In the genomic region with DNA sequence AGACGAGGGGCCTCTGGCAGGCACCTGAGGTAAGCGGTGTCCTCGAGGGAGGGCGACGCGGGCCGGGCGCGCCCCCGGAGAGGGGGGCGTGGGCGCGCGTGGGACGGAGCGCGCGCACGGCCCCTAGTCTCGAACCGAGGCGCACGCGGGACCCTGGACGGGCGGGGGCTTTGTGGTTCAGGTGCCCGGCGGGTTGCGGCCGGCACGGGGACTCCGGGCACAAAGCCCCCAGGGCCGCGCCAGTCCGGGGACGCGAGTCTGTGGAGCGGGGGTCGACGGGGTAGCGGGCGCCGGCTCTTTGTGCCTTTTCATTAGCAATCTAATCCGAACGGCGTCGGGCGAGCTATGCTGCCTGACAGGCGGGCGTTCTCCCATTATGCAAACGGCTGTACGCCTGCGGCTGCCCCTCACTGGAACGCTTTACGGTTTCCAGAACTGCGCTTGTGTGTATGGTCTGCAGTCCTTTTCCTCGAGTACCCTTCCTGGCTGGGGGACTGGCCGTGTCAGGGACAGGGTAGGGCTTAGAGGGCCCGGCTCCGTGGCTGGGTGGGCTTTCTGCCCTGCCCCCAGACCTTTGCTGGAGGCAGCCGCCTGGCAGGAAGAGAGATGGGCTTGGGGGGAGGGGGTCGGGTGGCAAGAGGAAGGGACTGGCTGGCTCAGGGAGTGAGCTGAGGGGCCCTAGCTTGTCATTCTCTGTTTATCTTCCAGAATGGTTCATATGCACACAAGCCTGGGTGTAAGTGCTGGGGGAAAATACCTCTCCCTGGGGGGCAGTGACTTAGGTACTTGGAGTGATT, we compare ENCODE assay signal across 8 mouse cellular contexts. TPM values are rescaled to one million over a fixed set of nuclear protein-coding genes. Genes with fewer than 3 reads are reported as not detected.
DNase-seq lines count a peak whose midpoint lies in the region; ATAC-seq and TF ChIP-seq lines count a peak whose summit lies in the region.
"Had no signal": no experiment of that assay in that cellular context is flagged by ENCODE, and none has a peak within 500 bp of the region (broad histone marks: within the 10 kb centered on the region; RNA-seq: fewer than 3 reads in every experiment).

No protein-coding gene starts in this region.

- peak overlapping the region; percentile 37 for H3K27ac ChIP-seq in ES-Bruce4 (ENCODE audit: insufficient read depth, low read length)
- H3K27ac ChIP-seq in forebrain, embryonic 10.5 days = peak overlapping the region; percentile 98
- H3K27ac ChIP-seq in lung, embryonic 16.5 days (ENCODE audit: low read length) = peak overlapping the region; percentile 84

- H3K36me3 ChIP-seq in ES-Bruce4 (ENCODE audit: control insufficient read depth, insufficient read depth, low read length, poor library complexity, severe bottlenecking) = no peaks in the 10 kb centered on the region
- H3K36me3 ChIP-seq in forebrain, embryonic 10.5 days (replicated peaks) = 0 out of 2 replicates have a peak, but pooled peaks cover under 1% of the 10 kb centered on the region
- no peaks in the 10 kb centered on the region for H3K36me3 ChIP-seq in lung, embryonic 16.5 days (ENCODE audit: control insufficient read depth, insufficient read depth, low read length)

- peaks cover 12% of the 10 kb centered on the region for H3K4me1 ChIP-seq in ES-Bruce4 (ENCODE audit: control insufficient read depth, insufficient read depth, low read length)
- H3K4me1 ChIP-seq in forebrain, embryonic 10.5 days = peaks cover 48% of the 10 kb centered on the region
- peaks cover 34% of the 10 kb centered on the region for H3K4me1 ChIP-seq in lung, embryonic 16.5 days (replicated peaks; ENCODE audit: control insufficient read depth, insufficient read depth, low read length)

- H3K9ac ChIP-seq in ES-Bruce4 (ENCODE audit: low read depth, poor library complexity, severe bottlenecking) = peak overlapping the region; percentile 94
- H3K9ac ChIP-seq in lung, embryonic 16.5 days (ENCODE audit: low read length) = peak overlapping the region; percentile 91

- TF ChIP-seq EP300 in ES-Bruce4 (IDR thresholded peaks at IDR 0.05; ENCODE audit: insufficient read depth, low read depth, low read length) = no peak

- H3K4me2 ChIP-seq in lung, embryonic 16.5 days (ENCODE audit: low read depth, low read length) = peak overlapping the region; percentile 72

- peak; percentile 23 to 38 for DNase-seq in adrenal gland, postnatal 36 days
- DNase-seq in forebrain, embryonic 10.5 days (ENCODE audit: extremely low spot score, low spot score) = peak; percentile 79
- peak; percentile 43 for DNase-seq in heart, postnatal 4 days
- peak; percentile 54 for DNase-seq in layer of hippocampus, postnatal 10 days (ENCODE audit: low spot score in 2 of 2)
- DNase-seq in retina, embryonic 14.5 days (ENCODE audit: low spot score) = peak; percentile 78

- peak overlapping the region; percentile 93 for H3K4me3 ChIP-seq in ES-Bruce4 (ENCODE audit: low read depth, low read length)
- H3K4me3 ChIP-seq in forebrain, embryonic 10.5 days = peak overlapping the region; percentile 93
- H3K4me3 ChIP-seq in lung, embryonic 16.5 days (ENCODE audit: low read length) = peak overlapping the region; percentile 86

- no peaks in the 10 kb centered on the region; the same call in 1 of the 2 replicates for H3K9me3 ChIP-seq in ES-Bruce4 (replicated peaks; ENCODE audit: control insufficient read depth, insufficient read depth, low read length, poor library complexity, severe bottlenecking)
- peaks cover 11% of the 10 kb centered on the region; the same call in 1 of the 2 replicates for H3K9me3 ChIP-seq in forebrain, embryonic 10.5 days
- no peaks in the 10 kb centered on the region; the same call in 1 of the 2 replicates for H3K9me3 ChIP-seq in lung, embryonic 16.5 days (ENCODE audit: control insufficient read depth, low read length)

- ATAC-seq in lung, embryonic 16.5 days (ENCODE audit: low read depth) = peak; percentile 53

- no peak for TF ChIP-seq CTCF in ES-Bruce4 (IDR thresholded peaks at IDR 0.05; ENCODE audit: low read depth, low read length)

- under 1% methylated on average over 61 of the region's 62 CpGs for WGBS in forebrain, embryonic 10.5 days
- under 1% methylated on average over 62 of the region's 62 CpGs for WGBS in lung, embryonic 16.5 days

- TF ChIP-seq POLR2A in ES-Bruce4 (IDR thresholded peaks at IDR 0.05; ENCODE audit: insufficient read depth, low read length) = no peak

- no peaks in the 10 kb centered on the region for H3K27me3 ChIP-seq in ES-Bruce4 (ENCODE audit: control insufficient read depth, insufficient read depth, low read length, poor library complexity, severe bottlenecking)
- peaks cover 6% of the 10 kb centered on the region; the same call in 1 of the 2 replicates for H3K27me3 ChIP-seq in forebrain, embryonic 10.5 days (ENCODE audit: poor library complexity, severe bottlenecking)
- no peaks in the 10 kb centered on the region for H3K27me3 ChIP-seq in lung, embryonic 16.5 days (ENCODE audit: control insufficient read depth, insufficient read depth, low read depth, low read length)

RNA-seq across cellular contexts. Expression of gene Hic2, which starts 0.5 kb away (rescaled TPM):
- polyA plus RNA-seq in ES-Bruce4 (2011; ENCODE audit: insufficient read depth, insufficient read length, low read depth, missing spikeins) = 40.9 and 43.5 TPM in 2 replicates
- total RNA-seq in adrenal gland, postnatal 36 days (2021) = 1 to 10 TPM; 2.9 to 3.1 TPM
- polyA plus RNA-seq in forebrain, embryonic 10.5 days (2016; fragmentation: Nextera tagmentation; extraction: Ambion mirVana) = 14.7 and 16.5 TPM in 2 replicates
- total RNA-seq in heart, postnatal 4 days (2021) = 1 to 10 TPM; 7.0 to 7.1 TPM
- 1 to 10 TPM; 6.1 to 6.2 TPM for total RNA-seq in layer of hippocampus, postnatal 10 days (2021)
- polyA plus RNA-seq in lung, embryonic 16.5 days (2015; fragmentation: Nextera tagmentation; extraction: Ambion mirVana) = 4.1 and 4.5 TPM in 2 replicates

RNA-seq across cellular contexts. Expression of gene Rimbp3, which starts 25.5 kb away (rescaled TPM):
- polyA plus RNA-seq in ES-Bruce4 (2011; ENCODE audit: insufficient read depth, insufficient read length, low read depth, missing spikeins) = 0.63 and 0.90 TPM in 2 replicates
- total RNA-seq in adrenal gland, postnatal 36 days (2021) = not detected
- polyA plus RNA-seq in forebrain, embryonic 10.5 days (2016; fragmentation: Nextera tagmentation; extraction: Ambion mirVana) = 1.2 and 1.6 TPM in 2 replicates
- total RNA-seq in heart, postnatal 4 days (2021) = under 1 TPM; 0.43 TPM
- 1 to 10 TPM; 2.7 to 2.9 TPM for total RNA-seq in layer of hippocampus, postnatal 10 days (2021)
- 0.16 and 0.20 TPM in 2 replicates for polyA plus RNA-seq in lung, embryonic 16.5 days (2015; fragmentation: Nextera tagmentation; extraction: Ambion mirVana)
- total RNA-seq: gastrocnemius, postnatal 36 days had no signal

RNA-seq across cellular contexts. Expression of gene Ube2l3, which starts 31.5 kb away (rescaled TPM):
- polyA plus RNA-seq in ES-Bruce4 (2011; ENCODE audit: insufficient read depth, insufficient read length, low read depth, missing spikeins) = 203 and 207 TPM in 2 replicates
- total RNA-seq in adrenal gland, postnatal 36 days (2021) = 100 to 1,000 TPM; 219 to 220 TPM
- polyA plus RNA-seq in forebrain, embryonic 10.5 days (2016; fragmentation: Nextera tagmentation; extraction: Ambion mirVana) = 436 and 440 TPM in 2 replicates
- 100 to 1,000 TPM; 154 to 157 TPM for total RNA-seq in heart, postnatal 4 days (2021)
- 100 to 1,000 TPM; 173 to 178 TPM for total RNA-seq in layer of hippocampus, postnatal 10 days (2021)
- polyA plus RNA-seq in lung, embryonic 16.5 days (2015; fragmentation: Nextera tagmentation; extraction: Ambion mirVana) = 330 and 339 TPM in 2 replicates

RNA-seq across cellular contexts. Expression of gene Tmem191c, which starts 42.0 kb away (rescaled TPM):
- polyA plus RNA-seq in ES-Bruce4 (2011; ENCODE audit: insufficient read depth, insufficient read length, low read depth, missing spikeins) = 9.6 and 10.5 TPM in 2 replicates
- total RNA-seq in adrenal gland, postnatal 36 days (2021) = 1 to 10 TPM; 8.6 to 9.3 TPM
- polyA plus RNA-seq in forebrain, embryonic 10.5 days (2016; fragmentation: Nextera tagmentation; extraction: Ambion mirVana) = 7.8 and 8.8 TPM in 2 replicates
- total RNA-seq in heart, postnatal 4 days (2021) = 1 to 10 TPM; 6.3 to 7.9 TPM
- 100 to 1,000 TPM; 103 to 127 TPM for total RNA-seq in layer of hippocampus, postnatal 10 days (2021)
- polyA plus RNA-seq in lung, embryonic 16.5 days (2015; fragmentation: Nextera tagmentation; extraction: Ambion mirVana) = 8.5 and 9.7 TPM in 2 replicates

Comparison
In these comparisons a context has a peak if more than half of its experiments do, and no peak if none do; other contexts are left out.
1. Peak in every context shown above with its lines: DNase-seq, ATAC-seq, H3K4me3 ChIP-seq and H3K27ac ChIP-seq.
2. H3K27ac ChIP-seq: peak in every context shown above with its lines; median percentile 98 in forebrain, embryonic 10.5 days; 84 in lung, embryonic 16.5 days; 37 in ES-Bruce4.